Mouse (Mus musculus): Measurements from ENCODE around the gene Chrna3.

DNA sequence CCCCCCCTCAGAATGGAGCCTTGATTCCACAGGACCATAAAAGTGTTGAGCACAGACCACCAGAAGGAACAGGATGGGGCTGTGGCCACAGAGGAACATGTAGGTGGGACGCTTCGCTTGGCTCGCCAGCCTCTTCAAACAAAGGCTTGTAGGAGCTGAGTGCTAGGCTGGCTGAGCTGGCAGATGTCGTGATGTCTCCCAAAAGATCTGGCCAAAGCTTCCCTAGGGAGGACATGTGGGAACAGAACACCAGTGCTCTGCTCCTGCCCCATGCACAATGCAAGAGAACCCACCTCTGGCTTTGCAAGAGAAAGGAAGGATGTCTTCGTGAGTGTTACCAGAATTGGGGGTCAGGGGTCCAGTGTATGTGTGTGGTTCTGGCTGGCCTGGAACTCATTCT is 3.0 kb downstream of the Chrna3 start:
- no peak for TF ChIP-seq FLI1 (IDR thresholded peaks at IDR 0.05; ENCODE audit: low read length)
- no peak for TF ChIP-seq GATA1 (IDR thresholded peaks at IDR 0.05; ENCODE audit: borderline replicate concordance, low read length)
